Mouse (Mus musculus): ENCODE measurements around the gene Ramp2. TPM values are rescaled to one million over a fixed set of nuclear protein-coding genes. Genes with fewer than 3 reads are reported as not detected.

Ramp2 gene
- total and polyA plus RNA-seq, 2 experiments from 2014 or later = 66.1 to 111 TPM

- no peak overlapping the region for H3K4me3 ChIP-seq (ENCODE audit: low read length)
- ATAC-seq = no peak
These were observed 2.6 kb downstream of the Ramp2 start for GRCm38 (mm10) chr11:101248258-101248994.

GRCm38 (mm10) chr11:101251031-101251430 is 5.2 kb downstream of the Ramp2 start:
- WGBS = 66% methylated on average over 2 of the region's 2 CpGs
- Histone ChIP-seq H3K9ac (replicated peaks; ENCODE audit: low read length) (no peak overlapping the region), H3K36me3 (ENCODE audit: insufficient read depth, low read length) (no peaks in the 10 kb centered on the region), H3K27ac (no peak overlapping the region), H3K4me2 (ENCODE audit: low read depth, low read length) (no peak overlapping the region), H3K4me1 (ENCODE audit: insufficient read depth, low read length) (peaks cover 14% of the 10 kb centered on the region), H3K27me3 (ENCODE audit: insufficient read depth, low read length) (no peaks in the 10 kb centered on the region), H3K9me3 (ENCODE audit: low read length) (no peaks in the 10 kb centered on the region), H3K4me3 (ENCODE audit: low read length) (no peak overlapping the region)
- no peak for TF ChIP-seq CTCF (IDR thresholded peaks at IDR 0.05; ENCODE audit: low read depth)
- no peak for DNase-seq (ENCODE audit: low spot score)
- no peak for ATAC-seq

More at GRCm38 (mm10) chr11:101248258-101248994, 2.6 kb downstream of the Ramp2 start:
- TF ChIP-seq CTCF (IDR thresholded peaks at IDR 0.05; ENCODE audit: low read depth) = peak; percentile 67
- Histone ChIP-seq H3K36me3 (ENCODE audit: insufficient read depth, low read length) (no peaks in the 10 kb centered on the region), H3K4me1 (ENCODE audit: insufficient read depth, low read length) (peaks cover 8% of the 10 kb centered on the region), H3K27ac (peak overlapping the region; percentile 41; the same call in 1 of the 2 replicates), H3K27me3 (ENCODE audit: insufficient read depth, low read length) (no peaks in the 10 kb centered on the region), H3K4me2 (ENCODE audit: low read depth, low read length) (0 out of 2 replicates have a peak overlapping the region, but pooled peaks have one; percentile 4), H3K9me3 (ENCODE audit: low read length) (no peaks in the 10 kb centered on the region), H3K9ac (replicated peaks; ENCODE audit: low read length) (no peak overlapping the region)
- 31% methylated on average over 14 of the region's 14 CpGs for WGBS
- peak; percentile 81 for DNase-seq (ENCODE audit: low spot score)

GRCm38 (mm10) chr11:101252941-101253340 is 7.1 kb downstream of the Ramp2 start:
- Histone ChIP-seq H3K27me3 (ENCODE audit: insufficient read depth, low read length) (no peaks in the 10 kb centered on the region), H3K9ac (replicated peaks; ENCODE audit: low read length) (peak overlapping the region; percentile 71), H3K4me1 (ENCODE audit: insufficient read depth, low read length) (peaks cover 10% of the 10 kb centered on the region), H3K4me2 (ENCODE audit: low read depth, low read length) (peak overlapping the region; percentile 97), H3K27ac (peak overlapping the region; percentile 86; the same call in 1 of the 2 replicates), H3K36me3 (ENCODE audit: insufficient read depth, low read length) (0 out of 2 replicates have a peak, but pooled peaks cover 3% of the 10 kb centered on the region), H3K4me3 (ENCODE audit: low read length) (peak overlapping the region; percentile 62), H3K9me3 (ENCODE audit: low read length) (no peaks in the 10 kb centered on the region)
- 10% methylated on average over 7 of the region's 7 CpGs for WGBS
- TF ChIP-seq CTCF (IDR thresholded peaks at IDR 0.05; ENCODE audit: low read depth) = no peak
- DNase-seq (ENCODE audit: low spot score) (no peak), ATAC-seq (no peak)

GRCm38 (mm10) chr11:101253613-101254389 is 8.0 kb downstream of the Ramp2 start, which contains the start of gene Vps25:
Gene Vps25, plus strand, starts transcription at chr11:101253707.
- Histone ChIP-seq H3K4me3 (ENCODE audit: low read length) (peak within 1 kb of the TSS; percentile 62), H3K36me3 (ENCODE audit: insufficient read depth, low read length) (peaks cover 9% of the 10 kb centered on the region; the same call in 1 of the 2 replicates), H3K9ac (replicated peaks; ENCODE audit: low read length) (peak within 1 kb of the TSS; percentile 71), H3K4me2 (ENCODE audit: low read depth, low read length) (peak within 1 kb of the TSS; percentile 97), H3K9me3 (ENCODE audit: low read length) (no peaks in the 10 kb centered on the region), H3K4me1 (ENCODE audit: insufficient read depth, low read length) (peaks cover 10% of the 10 kb centered on the region), H3K27ac (peak within 1 kb of the TSS; percentile 86), H3K27me3 (ENCODE audit: insufficient read depth, low read length) (no peaks in the 10 kb centered on the region)
- TF ChIP-seq CTCF (IDR thresholded peaks at IDR 0.05; ENCODE audit: low read depth) = peak; percentile 32; the same call in 1 of the 2 replicates
- under 1% methylated on average over 40 of the region's 40 CpGs for WGBS
- ATAC-seq (peak; percentile 92), DNase-seq (ENCODE audit: low spot score) (peak; percentile 93)

GRCm38 (mm10) chr11:101255826-101256775 is 10.3 kb downstream of the Ramp2 start:
- Histone ChIP-seq H3K4me3 (ENCODE audit: low read length) (no peak overlapping the region), H3K4me2 (ENCODE audit: low read depth, low read length) (no peak overlapping the region), H3K9me3 (ENCODE audit: low read length) (no peaks in the 10 kb centered on the region), H3K27me3 (ENCODE audit: insufficient read depth, low read length) (no peaks in the 10 kb centered on the region), H3K9ac (replicated peaks; ENCODE audit: low read length) (no peak overlapping the region), H3K27ac (no peak overlapping the region), H3K4me1 (ENCODE audit: insufficient read depth, low read length) (peaks cover 23% of the 10 kb centered on the region), H3K36me3 (ENCODE audit: insufficient read depth, low read length) (peaks cover 11% of the 10 kb centered on the region; the same call in 1 of the 2 replicates)
- no peak for TF ChIP-seq CTCF (IDR thresholded peaks at IDR 0.05; ENCODE audit: low read depth)
- ATAC-seq (no peak), DNase-seq (ENCODE audit: low spot score) (no peak)
- 88% methylated on average over 13 of the region's 13 CpGs for WGBS

Data from hindbrain, postnatal 0 days (tissue).